Mouse (Mus musculus) liver, postnatal 0 days (tissue): Measurements from ENCODE around the gene Klk12.

Experiments
- CTCF ChIP-seq: sonication (generic); IDR thresholded peaks from 2 replicates; pipeline ENCODE4 v1.5.1; 2016; ENCODE audit warnings: antibody characterized with exemption, low read depth
- EP300 ChIP-seq: IDR thresholded peaks from 2 replicates; pipeline ENCODE4 v1.6.1; 2016; ENCODE audit warnings: antibody characterized with exemption, low read depth, mild to moderate bottlenecking

DNA sequence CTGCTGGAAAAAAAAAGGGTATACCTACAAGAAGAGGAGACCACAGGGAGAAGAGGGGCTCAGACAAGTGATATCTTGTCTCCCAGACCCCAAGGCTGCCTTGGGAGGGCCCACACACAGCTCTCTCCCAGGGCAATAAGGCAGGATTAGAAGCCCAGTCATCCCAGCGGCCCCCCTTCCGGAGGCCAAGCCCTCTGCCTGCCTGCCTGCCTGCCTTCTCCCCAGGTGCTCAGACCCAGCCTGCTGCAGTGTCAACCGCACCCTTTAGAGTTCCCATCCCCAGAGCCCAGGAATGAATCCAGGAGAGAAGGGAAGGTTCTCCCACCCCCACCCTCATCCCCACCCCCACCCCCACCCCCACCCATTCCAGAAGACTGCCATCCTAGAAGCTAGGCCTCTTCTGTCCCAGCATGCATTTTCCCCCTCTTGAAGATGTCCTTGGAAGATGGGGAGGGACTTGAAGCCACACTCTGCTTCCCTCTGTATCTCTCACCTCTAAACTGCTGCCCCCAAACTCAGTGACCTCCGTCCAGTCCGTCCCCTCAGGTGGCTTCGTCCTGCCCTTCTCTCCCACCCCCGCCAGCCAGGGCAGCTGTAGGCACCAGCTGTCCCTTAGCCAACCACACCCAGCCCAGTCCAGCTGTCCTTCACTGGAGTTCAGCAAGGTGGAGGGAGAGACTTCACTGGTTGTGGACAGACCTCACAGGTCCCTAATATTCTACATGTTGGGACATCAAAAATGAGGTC lies 6.8 kb downstream of the Klk12 start:
- TF ChIP-seq CTCF (no peak), EP300 (no peak)
